Mouse (Mus musculus) neural tube, embryonic 12.5 days (tissue): ENCODE measurements around the gene Rcan1. TPM values are rescaled to one million over a fixed set of nuclear protein-coding genes. Genes with fewer than 3 reads are reported as not detected.

Experiments used
- ATAC-seq: fragments of 200-750 bp; cut with Nextera tagmentation; 2 replicates; pipeline ENCODE4 v1.8.0; 2017; ENCODE audit warnings: low read depth, mild to moderate bottlenecking, moderate TSS enrichment, moderate library complexity; ENCODE audit not compliant: low FRiP score
- H3K27ac ChIP-seq: fragments of 300-500 bp; sonication (generic); 2 replicates; pipeline ENCODE4 v1.5.1; 2016
- H3K27me3 ChIP-seq: fragments of 300-500 bp; sonication (generic); replicated peaks from 2 replicates; pipeline ENCODE4 v1.6.1; 2016; ENCODE audit warnings: mild to moderate bottlenecking
- H3K36me3 ChIP-seq: fragments of 300-500 bp; sonication (generic); 2 replicates; pipeline ENCODE4 v1.6.1; 2016; ENCODE audit warnings: mild to moderate bottlenecking
- H3K4me1 ChIP-seq: fragments of 300-500 bp; sonication (generic); 2 replicates; pipeline ENCODE4 v1.6.1; 2016
- H3K4me2 ChIP-seq: fragments of 300-500 bp; sonication (generic); replicated peaks from 2 replicates; pipeline ENCODE4 v1.6.1; 2016; ENCODE audit warnings: mild to moderate bottlenecking
- H3K4me3 ChIP-seq: fragments of 300-500 bp; sonication (generic); 2 replicates; pipeline ENCODE4 v1.5.1; 2016
- H3K9ac ChIP-seq: fragments of 300-500 bp; sonication (generic); 2 replicates; pipeline ENCODE4 v1.6.1; 2016; ENCODE audit warnings: mild to moderate bottlenecking
- H3K9me3 ChIP-seq: fragments of 300-500 bp; sonication (generic); 2 replicates; pipeline ENCODE4 v1.6.1; 2016; ENCODE audit warnings: mild to moderate bottlenecking
- WGBS: fragments of 180-500 bp; shearing (Covaris S2); methylation state at CpG from one replicate; pipeline ENCODE4 v1.1.7; 2016; 5-methylcytosine and 5-hydroxymethylcytosine counted together
- polyA plus RNA-seq: library from polyadenylated mRNA; unstranded; fragments of >200 nt; fragmentation: Nextera tagmentation; extraction: Ambion mirVana; gene quantifications from 2 replicates; pipeline ENCODE4 v1.2.1, GENCODE M21; 2016

Rcan1 gene
- polyA plus RNA-seq, 1 experiment from 2014 or later = 48.6 TPM

DNA sequence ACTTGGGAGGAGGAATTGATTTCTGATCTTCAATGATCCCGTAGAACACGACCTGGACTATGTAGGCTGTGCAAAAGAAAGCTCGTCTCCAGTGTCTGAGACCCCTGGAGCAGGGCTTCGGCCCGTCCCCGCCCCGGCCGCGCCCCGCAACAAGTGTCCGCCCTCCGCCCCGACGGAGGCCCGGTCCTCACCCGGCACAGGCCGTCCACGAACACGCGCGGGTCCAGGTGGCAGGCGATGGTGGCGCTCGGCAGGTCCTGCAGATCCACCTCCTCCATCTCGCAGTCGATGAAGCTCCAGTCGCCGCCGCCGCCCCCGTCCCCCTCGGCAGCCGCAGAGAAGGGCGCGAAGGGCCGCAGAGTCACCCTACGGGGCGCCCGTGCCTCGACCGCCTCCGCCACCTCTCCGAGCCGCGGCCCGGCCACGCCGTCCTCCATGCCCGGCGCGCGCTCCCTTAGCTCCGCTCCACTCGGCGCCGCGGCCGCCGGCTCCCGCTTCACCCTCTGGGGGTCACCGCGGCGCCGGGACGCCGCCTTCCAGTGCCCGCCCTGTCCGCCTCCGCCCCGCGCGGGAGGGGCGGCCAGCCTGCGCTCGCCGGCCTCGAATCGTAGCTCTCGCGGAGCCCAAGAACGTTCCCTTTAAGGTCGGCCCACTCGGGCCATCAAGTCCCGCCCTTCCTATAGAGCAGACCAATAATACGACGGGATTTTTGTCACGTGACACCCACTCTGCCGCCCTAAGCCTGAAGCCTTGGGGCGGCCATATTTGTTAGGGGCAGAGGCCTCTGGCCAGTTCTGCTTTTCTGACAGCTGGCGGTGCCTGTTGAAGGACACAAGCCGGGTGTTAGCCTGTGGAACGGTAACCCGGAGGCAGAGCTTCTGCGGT lies 4.8 kb downstream of the Rcan1 start:
- Histone ChIP-seq H3K27me3 (no peaks in the 10 kb centered on the region), H3K27ac (no peak overlapping the region), H3K4me2 (peak overlapping the region; percentile 86), H3K9ac (peak overlapping the region; percentile 82), H3K9me3 (no peaks in the 10 kb centered on the region), H3K4me1 (peaks cover 14% of the 10 kb centered on the region), H3K36me3 (no peaks in the 10 kb centered on the region), H3K4me3 (peak overlapping the region; percentile 84)
- peak; percentile 98 for ATAC-seq
- under 1% methylated on average over 94 of the region's 94 CpGs for WGBS

DNA sequence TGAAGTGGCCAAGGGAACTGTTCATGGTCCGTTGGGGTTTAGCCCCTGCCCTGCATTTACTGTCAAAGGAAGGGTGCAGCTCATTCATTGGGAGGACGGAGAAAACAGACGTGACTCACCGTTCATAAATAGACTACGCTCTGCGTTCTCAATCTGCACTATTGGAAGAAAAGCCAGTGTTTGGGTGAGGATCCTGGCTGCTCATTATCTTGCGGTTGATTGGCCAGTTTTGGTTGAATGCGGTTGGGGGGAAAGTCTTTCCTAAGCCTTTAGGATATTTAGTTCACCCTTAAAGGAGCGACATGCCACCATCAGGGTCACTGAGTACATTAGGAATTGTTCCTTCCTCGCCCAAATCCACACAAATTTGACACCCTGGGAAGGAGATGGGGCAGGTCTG lies 5.4 kb downstream of the Rcan1 start:
- Histone ChIP-seq H3K9ac (peak overlapping the region; percentile 82; the same call in 1 of the 2 replicates), H3K27ac (no peak overlapping the region), H3K4me1 (peaks cover 14% of the 10 kb centered on the region), H3K4me3 (peak overlapping the region; percentile 84), H3K36me3 (no peaks in the 10 kb centered on the region), H3K9me3 (no peaks in the 10 kb centered on the region), H3K27me3 (no peaks in the 10 kb centered on the region), H3K4me2 (peak overlapping the region; percentile 86)
- ATAC-seq = no peak
- WGBS = 11% methylated on average over 10 of the region's 10 CpGs

DNA sequence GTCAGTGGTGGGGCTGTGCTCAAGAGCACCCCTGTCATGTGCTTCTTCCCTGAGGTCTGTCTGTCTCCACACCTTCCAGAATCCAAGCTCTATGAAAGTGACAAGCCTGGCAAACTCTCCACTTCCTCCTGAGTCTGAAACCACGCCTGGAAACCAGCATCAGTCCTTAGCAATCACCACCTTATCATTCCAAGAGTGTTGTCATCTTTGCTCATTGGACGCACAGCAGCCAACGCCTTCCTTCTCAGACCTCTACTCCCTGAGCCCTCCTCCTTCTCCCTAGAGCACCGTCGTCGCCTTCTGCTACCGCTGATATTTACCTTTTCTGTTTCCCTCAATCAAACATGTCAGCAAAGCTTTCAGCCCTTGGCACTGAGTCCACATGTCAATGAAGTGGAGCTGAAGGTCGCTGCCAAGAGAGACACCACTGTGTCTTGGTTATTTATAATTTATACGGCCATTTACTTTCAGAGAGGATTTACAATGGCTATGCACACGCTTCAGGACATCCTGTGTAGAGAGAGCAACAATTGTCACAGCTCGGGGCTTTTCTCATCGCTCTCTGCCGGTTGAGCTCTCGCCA lies 6.2 kb downstream of the Rcan1 start:
- Histone ChIP-seq H3K4me2 (peak overlapping the region; percentile 86), H3K27ac (no peak overlapping the region), H3K27me3 (no peaks in the 10 kb centered on the region), H3K4me1 (peaks cover 14% of the 10 kb centered on the region), H3K4me3 (peak overlapping the region; percentile 84; the same call in 1 of the 2 replicates), H3K36me3 (no peaks in the 10 kb centered on the region), H3K9me3 (no peaks in the 10 kb centered on the region), H3K9ac (no peak overlapping the region)
- ATAC-seq = no peak
- 57% methylated on average over 14 of the region's 14 CpGs for WGBS

DNA sequence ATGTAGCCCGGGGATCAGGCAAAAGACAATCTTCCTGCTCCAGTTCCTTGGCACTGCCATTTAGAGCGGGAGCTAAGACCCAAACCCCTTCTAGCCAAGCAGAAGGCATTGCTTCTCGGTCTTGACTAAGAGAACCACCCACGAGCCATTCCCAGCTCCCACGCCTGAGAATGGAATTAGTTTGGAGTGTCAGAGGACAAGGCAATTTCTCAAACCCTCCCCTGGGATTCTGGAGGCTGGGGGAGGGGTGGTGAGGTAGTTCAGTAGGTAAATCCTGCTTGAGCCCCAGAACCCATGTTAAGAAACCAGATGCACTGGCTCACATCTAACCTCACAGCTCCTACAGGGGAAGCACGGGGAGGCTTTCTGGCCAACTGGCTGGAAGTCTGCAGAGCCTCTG lies 9.3 kb downstream of the Rcan1 start:
- H3K36me3 ChIP-seq = no peaks in the 10 kb centered on the region

DNA sequence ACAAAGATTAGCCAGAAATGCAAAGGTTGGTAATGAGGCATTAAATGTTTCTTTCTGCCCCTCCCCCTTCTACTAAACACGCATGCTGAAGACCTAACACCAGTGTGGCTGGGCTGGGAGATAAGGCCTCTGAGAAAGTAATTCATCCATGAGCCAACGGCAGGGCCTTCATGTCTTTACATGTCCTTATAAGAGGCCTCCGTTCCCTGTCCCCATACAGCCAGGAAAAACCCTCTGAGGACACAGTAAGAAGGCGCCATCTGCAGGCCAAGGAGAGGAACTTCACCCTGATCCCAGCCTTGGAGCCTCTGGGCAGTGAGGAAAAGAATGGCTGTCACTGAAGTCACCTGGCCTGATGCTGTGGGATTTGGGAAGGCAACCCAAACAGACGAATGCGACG lies 13.1 kb downstream of the Rcan1 start:
- H3K9me3 ChIP-seq = no peaks in the 10 kb centered on the region
- no peak overlapping the region for H3K4me2 ChIP-seq
- no peak overlapping the region for H3K4me3 ChIP-seq
- H3K9ac ChIP-seq = no peak overlapping the region
- no peak overlapping the region for H3K27ac ChIP-seq
- H3K36me3 ChIP-seq = no peaks in the 10 kb centered on the region
- no peaks in the 10 kb centered on the region for H3K27me3 ChIP-seq
- ATAC-seq = 0 out of 2 replicates have a peak, but pooled peaks have one; percentile 21
- 27% methylated on average over 7 of the region's 7 CpGs for WGBS
- peaks cover 5% of the 10 kb centered on the region; the same call in 1 of the 2 replicates for H3K4me1 ChIP-seq

More for the DNA sequence above, 9.3 kb downstream of the Rcan1 start:
- WGBS = 72% methylated on average over 6 of the region's 6 CpGs
- H3K27me3 ChIP-seq = no peaks in the 10 kb centered on the region
- H3K4me1 ChIP-seq = peaks cover 18% of the 10 kb centered on the region
- no peak overlapping the region for H3K27ac ChIP-seq
- no peaks in the 10 kb centered on the region for H3K9me3 ChIP-seq
- no peak overlapping the region for H3K4me2 ChIP-seq
- no peak overlapping the region for H3K9ac ChIP-seq
- H3K4me3 ChIP-seq = no peak overlapping the region
- ATAC-seq = no peak

DNA sequence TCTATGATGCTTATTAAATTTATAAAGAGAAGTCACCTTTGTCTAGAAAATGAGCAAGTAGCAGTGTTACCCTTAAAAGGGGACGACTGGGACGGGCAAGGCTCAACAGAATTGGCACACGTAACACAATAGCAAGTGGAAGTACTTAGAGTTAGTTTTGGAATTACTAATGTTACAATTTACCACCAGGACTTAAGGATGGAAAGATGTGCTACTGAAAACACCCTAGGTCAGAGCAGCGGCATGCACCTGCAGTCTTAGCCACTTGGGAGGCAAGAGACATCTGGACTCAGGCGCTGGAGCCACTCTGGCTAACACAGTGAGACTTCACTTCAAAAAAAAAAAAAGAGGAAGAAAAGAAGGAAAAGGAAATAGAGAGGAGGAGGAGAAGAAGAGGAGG lies 14.7 kb downstream of the Rcan1 start:
- no peak for ATAC-seq
- no peaks in the 10 kb centered on the region for H3K9me3 ChIP-seq
- H3K9ac ChIP-seq = no peak overlapping the region
- no peak overlapping the region for H3K4me2 ChIP-seq
- WGBS = 93% methylated on average over 5 of the region's 5 CpGs
- H3K36me3 ChIP-seq = peaks cover 10% of the 10 kb centered on the region; the same call in 1 of the 2 replicates
- no peak overlapping the region for H3K27ac ChIP-seq
- no peak overlapping the region for H3K4me3 ChIP-seq
- peaks cover 5% of the 10 kb centered on the region; the same call in 1 of the 2 replicates for H3K4me1 ChIP-seq
- no peaks in the 10 kb centered on the region for H3K27me3 ChIP-seq

DNA sequence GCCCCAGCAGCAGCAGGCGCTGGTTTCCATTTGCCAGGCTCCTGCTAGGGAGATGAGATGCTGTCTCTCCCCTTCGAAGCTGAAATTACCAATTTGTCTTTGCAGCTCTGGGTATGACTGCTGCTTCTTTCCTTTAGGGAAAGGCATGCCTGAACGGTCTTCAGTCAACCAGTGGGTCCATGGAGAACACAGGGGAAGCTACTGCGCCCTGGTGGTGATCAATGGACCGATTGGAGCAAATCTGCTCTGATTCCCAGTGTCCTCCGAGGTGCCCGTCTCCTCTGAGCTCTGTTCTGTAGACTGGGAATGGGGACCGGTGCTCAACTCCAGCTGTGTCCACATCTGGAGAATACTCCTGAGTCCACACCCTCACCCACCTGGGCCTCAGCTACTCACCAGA lies 15.2 kb downstream of the Rcan1 start:
- 79% methylated on average over 8 of the region's 8 CpGs for WGBS
- Histone ChIP-seq H3K36me3 (peaks cover 10% of the 10 kb centered on the region; the same call in 1 of the 2 replicates), H3K4me1 (peaks cover 5% of the 10 kb centered on the region; the same call in 1 of the 2 replicates), H3K27ac (no peak overlapping the region), H3K4me2 (no peak overlapping the region), H3K27me3 (no peaks in the 10 kb centered on the region), H3K9ac (no peak overlapping the region), H3K9me3 (no peaks in the 10 kb centered on the region), H3K4me3 (no peak overlapping the region)
- ATAC-seq = no peak

DNA sequence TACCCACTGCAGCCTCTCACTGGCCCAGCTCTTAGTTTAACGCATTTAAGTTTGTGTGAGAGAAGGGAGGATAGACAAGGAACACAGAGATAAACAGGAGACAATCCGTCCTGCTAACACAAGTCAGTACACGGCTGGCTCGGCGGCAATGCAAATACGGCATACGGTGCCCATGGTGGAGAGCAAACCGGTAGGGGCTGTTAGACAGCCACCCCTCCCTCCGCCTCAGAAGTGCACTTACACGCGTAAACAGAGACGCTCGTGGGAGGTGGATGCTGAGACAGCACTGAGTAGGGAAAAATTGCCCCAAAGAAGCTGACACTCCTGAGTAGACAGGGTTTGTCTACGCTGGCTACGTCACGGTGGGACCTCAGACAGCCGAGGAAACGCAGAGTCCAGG lies 16.2 kb downstream of the Rcan1 start:
- H3K4me2 ChIP-seq = no peak overlapping the region
- no peaks in the 10 kb centered on the region for H3K9me3 ChIP-seq
- H3K36me3 ChIP-seq = peaks cover 10% of the 10 kb centered on the region; the same call in 1 of the 2 replicates
- no peaks in the 10 kb centered on the region for H3K27me3 ChIP-seq
- 92% methylated on average over 18 of the region's 18 CpGs for WGBS
- H3K4me1 ChIP-seq = peaks cover 5% of the 10 kb centered on the region; the same call in 1 of the 2 replicates
- H3K27ac ChIP-seq = no peak overlapping the region
- no peak overlapping the region for H3K4me3 ChIP-seq
- no peak overlapping the region for H3K9ac ChIP-seq
- ATAC-seq = no peak

- Histone ChIP-seq H3K27me3 (no peaks in the 10 kb centered on the region), H3K9me3 (no peaks in the 10 kb centered on the region), H3K4me1 (peaks cover 5% of the 10 kb centered on the region; the same call in 1 of the 2 replicates), H3K4me2 (no peak overlapping the region), H3K36me3 (peaks cover 10% of the 10 kb centered on the region; the same call in 1 of the 2 replicates), H3K27ac (no peak overlapping the region), H3K4me3 (no peak overlapping the region), H3K9ac (no peak overlapping the region)
- 92% methylated on average over 7 of the region's 7 CpGs for WGBS
- ATAC-seq = no peak
Observed at GRCm38 (mm10) chr16:92454002-92454401, 16.7 kb downstream of the Rcan1 start.

DNA sequence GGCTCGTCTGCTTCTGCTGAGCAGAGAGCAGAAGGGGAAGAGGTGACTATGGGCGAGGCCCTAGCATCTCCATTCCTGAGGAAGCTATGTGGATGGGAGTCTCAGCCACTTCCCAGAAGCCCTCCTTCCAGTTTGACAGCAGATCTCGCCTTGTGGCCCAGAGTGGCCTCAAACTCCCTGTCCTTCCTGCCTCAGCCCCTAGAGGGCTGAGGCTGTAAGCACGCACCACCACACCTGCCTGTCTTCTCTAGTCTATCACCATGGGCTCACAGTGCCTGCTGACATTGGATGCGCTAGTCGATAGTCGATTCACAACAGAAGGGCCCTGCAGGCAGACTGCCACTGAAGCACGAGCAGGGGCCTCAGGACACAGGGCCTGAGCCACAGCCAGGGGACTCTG lies 18.1 kb downstream of the Rcan1 start:
- no peaks in the 10 kb centered on the region for H3K9me3 ChIP-seq
- no peak overlapping the region for H3K4me3 ChIP-seq
- H3K9ac ChIP-seq = no peak overlapping the region
- no peak for ATAC-seq
- H3K4me1 ChIP-seq = peaks cover 4% of the 10 kb centered on the region; the same call in 1 of the 2 replicates
- H3K27me3 ChIP-seq = no peaks in the 10 kb centered on the region
- peaks cover 10% of the 10 kb centered on the region; the same call in 1 of the 2 replicates for H3K36me3 ChIP-seq
- no peak overlapping the region for H3K4me2 ChIP-seq
- no peak overlapping the region for H3K27ac ChIP-seq
- 66% methylated on average over 8 of the region's 8 CpGs for WGBS

- no peak overlapping the region for H3K9ac ChIP-seq
- H3K4me2 ChIP-seq = no peak overlapping the region
- H3K36me3 ChIP-seq = peaks cover 10% of the 10 kb centered on the region; the same call in 1 of the 2 replicates
- H3K27ac ChIP-seq = no peak overlapping the region
- no peaks in the 10 kb centered on the region for H3K9me3 ChIP-seq
- H3K4me1 ChIP-seq = no peaks in the 10 kb centered on the region; the same call in 1 of the 2 replicates
- no peaks in the 10 kb centered on the region for H3K27me3 ChIP-seq
- H3K4me3 ChIP-seq = no peak overlapping the region
- WGBS = 90% methylated on average over 17 of the region's 17 CpGs
- ATAC-seq = no peak
Observed at GRCm38 (mm10) chr16:92451516-92452072, 19.1 kb downstream of the Rcan1 start.

GRCm38 (mm10) chr16:92450331-92450730 lies 20.3 kb downstream of the Rcan1 start:
- Histone ChIP-seq H3K27ac (no peak overlapping the region), H3K4me2 (no peak overlapping the region), H3K27me3 (no peaks in the 10 kb centered on the region), H3K9ac (no peak overlapping the region), H3K9me3 (no peaks in the 10 kb centered on the region), H3K36me3 (peaks cover 10% of the 10 kb centered on the region; the same call in 1 of the 2 replicates), H3K4me1 (no peaks in the 10 kb centered on the region; the same call in 1 of the 2 replicates), H3K4me3 (no peak overlapping the region)
- no peak for ATAC-seq
- WGBS = 84% methylated on average over 8 of the region's 8 CpGs
